Mouse (Mus musculus) MEL (cell line): Measurements from ENCODE around the gene Lsm11. TPM values are rescaled to one million over a fixed set of nuclear protein-coding genes. Genes with fewer than 3 reads are reported as not detected.

Experiments used
- DNase-seq: peaks from one replicate; pipeline ENCODE4 v3.0.0; 2011; ENCODE audit warnings: low read depth, low spot score
- H3K27ac ChIP-seq: 2 replicates; pipeline ENCODE4 v1.5.1; 2012; ENCODE audit warnings: low read depth, mild to moderate bottlenecking, control low read depth, low read length, moderate library complexity; ENCODE audit not compliant: control insufficient read depth
- H3K27me3 ChIP-seq, 2 experiments: fragments of 150-350 bp in 1 of 2; sonication (generic) in 1 of 2; 2 replicates each; pipeline ENCODE4 v1.6.1; 2012; ENCODE audit warnings: low read length in 2 of 2, mild to moderate bottlenecking in 2 of 2, improper control_type of control experiment in 1 of 2, moderate library complexity in 1 of 2; ENCODE audit not compliant: insufficient read depth in 2 of 2, control insufficient read depth in 1 of 2
- H3K36me3 ChIP-seq, 2 experiments: 2 replicates each; pipeline ENCODE4 v1.6.1; 2012 to 2014; ENCODE audit warnings: low read length in 2 of 2, improper control_type of control experiment in 1 of 2, inconsistent platforms in 1 of 2, mild to moderate bottlenecking in 1 of 2; ENCODE audit not compliant: insufficient read depth in 2 of 2, control insufficient read depth in 1 of 2
- H3K4me1 ChIP-seq, 2 experiments: fragments of 150-350 bp in 1 of 2; sonication (generic) in 1 of 2; 2 replicates each; pipeline ENCODE4 v1.6.1; 2012; ENCODE audit warnings: low read length in 2 of 2, improper control_type of control experiment in 1 of 2, mild to moderate bottlenecking in 1 of 2; ENCODE audit not compliant: insufficient read depth in 2 of 2, control insufficient read depth in 1 of 2
- H3K4me3 ChIP-seq, 2 experiments: fragments of 150-350 bp in 1 of 2; sonication (generic) in 1 of 2; 2 replicates each; pipeline ENCODE4 v1.5.1; 2012; ENCODE audit warnings: low read depth in 2 of 2, low read length in 2 of 2, mild to moderate bottlenecking in 2 of 2, moderate library complexity in 2 of 2, control low read depth in 1 of 2, improper control_type of control experiment in 1 of 2; ENCODE audit not compliant: control insufficient read depth in 1 of 2, insufficient read depth in 1 of 2
- H3K79me2 ChIP-seq: 2 replicates; pipeline ENCODE4 v1.6.1; 2012; ENCODE audit warnings: mild to moderate bottlenecking, low read length, moderate library complexity; ENCODE audit not compliant: control insufficient read depth, poor library complexity, insufficient read depth
- H3K9ac ChIP-seq: 2 replicates; pipeline ENCODE4 v1.6.1; 2012; ENCODE audit warnings: low read depth, mild to moderate bottlenecking, control low read depth, low read length, moderate library complexity; ENCODE audit not compliant: control insufficient read depth, poor library complexity, severe bottlenecking
- H3K9me3 ChIP-seq: fragments of 150-350 bp; sonication (generic); replicated peaks from 2 replicates; pipeline ENCODE4 v1.6.1; 2012; ENCODE audit warnings: mild to moderate bottlenecking, low read length, improper control_type of control experiment, moderate library complexity; ENCODE audit not compliant: insufficient read depth
- CHD1 ChIP-seq: IDR thresholded peaks from 2 replicates; pipeline ENCODE4 v1.6.1; 2012; ENCODE audit warnings: low read depth, mild to moderate bottlenecking, inconsistent platforms, low read length, improper control_type of control experiment
- E2F4 ChIP-seq: IDR thresholded peaks from 2 replicates; pipeline ENCODE4 v1.6.1; 2011; ENCODE audit warnings: low read depth, low read length, improper control_type of control experiment, borderline replicate concordance
- ELF1 ChIP-seq: IDR thresholded peaks from 2 replicates; pipeline ENCODE4 v1.6.1; 2014; ENCODE audit warnings: low read depth, mild to moderate bottlenecking, inconsistent platforms, low read length, improper control_type of control experiment, moderate library complexity
- MAFK ChIP-seq: IDR thresholded peaks from 2 replicates; pipeline ENCODE4 v1.6.1; 2011; ENCODE audit warnings: low read depth, mild to moderate bottlenecking, low read length, improper control_type of control experiment, borderline replicate concordance
- MAX ChIP-seq: IDR thresholded peaks from 2 replicates; pipeline ENCODE4 v1.6.1; 2011; ENCODE audit warnings: low read length, improper control_type of control experiment
- MEF2A ChIP-seq: IDR thresholded peaks from 2 replicates; pipeline ENCODE4 v1.6.1; 2014; ENCODE audit warnings: low read depth, mild to moderate bottlenecking, inconsistent platforms, low read length, improper control_type of control experiment; ENCODE audit not compliant: poor library complexity, insufficient replicate concordance, severe bottlenecking; ENCODE audit errors: extremely low read depth
- NELFE ChIP-seq: IDR thresholded peaks from 2 replicates; pipeline ENCODE4 v1.6.1; 2011; ENCODE audit warnings: low read depth, low read length, improper control_type of control experiment
- POLR2A ChIP-seq, 2 experiments: IDR thresholded peaks; 2 replicates each; pipeline ENCODE4 v1.6.1; 2011 to 2012; ENCODE audit warnings: low read length in 2 of 2, mild to moderate bottlenecking in 2 of 2, control low read depth in 1 of 2, improper control_type of control experiment in 1 of 2, low read depth in 1 of 2, moderate library complexity in 1 of 2; ENCODE audit not compliant: control insufficient read depth in 1 of 2, insufficient read depth in 1 of 2, poor library complexity in 1 of 2
- RAD21 ChIP-seq: IDR thresholded peaks from 2 replicates; pipeline ENCODE4 v1.6.1; 2011; ENCODE audit warnings: mild to moderate bottlenecking, low read depth, low read length, improper control_type of control experiment
- TBP ChIP-seq: IDR thresholded peaks from 2 replicates; pipeline ENCODE4 v1.8.0; 2011; ENCODE audit warnings: low read depth, low read length, improper control_type of control experiment
- UBTF ChIP-seq: IDR thresholded peaks from 2 replicates; pipeline ENCODE4 v1.6.1; 2012; ENCODE audit warnings: low read depth, mild to moderate bottlenecking, inconsistent platforms, low read length, improper control_type of control experiment, moderate library complexity, borderline replicate concordance; ENCODE audit not compliant: insufficient read depth
- USF1 ChIP-seq: IDR thresholded peaks from 2 replicates; pipeline ENCODE4 v1.6.1; 2014; ENCODE audit warnings: low read depth, mild to moderate bottlenecking, inconsistent platforms, low read length, improper control_type of control experiment, moderate library complexity
- USF2 ChIP-seq, 2 experiments: IDR thresholded peaks; 2 replicates each; pipeline ENCODE4 v1.6.1; 2011 to 2012; ENCODE audit warnings: improper control_type of control experiment in 2 of 2, low read length in 2 of 2, borderline replicate concordance in 1 of 2, inconsistent platforms in 1 of 2, low read depth in 1 of 2, mild to moderate bottlenecking in 1 of 2; ENCODE audit not compliant: insufficient read depth in 1 of 2
- ZC3H11A ChIP-seq: IDR thresholded peaks from 2 replicates; pipeline ENCODE4 v1.6.1; 2012; ENCODE audit warnings: low read depth, mild to moderate bottlenecking, inconsistent platforms, low read length, improper control_type of control experiment
- ZNF384 ChIP-seq: IDR thresholded peaks from 2 replicates; pipeline ENCODE4 v1.6.1; 2012; ENCODE audit warnings: low read depth, mild to moderate bottlenecking, inconsistent platforms, low read length, improper control_type of control experiment
- polyA plus RNA-seq, 2 experiments: library from polyadenylated mRNA; stranded (reverse) in 1 of 2; unstranded in 1 of 2; fragments of >175 nt in 1 of 2; fragments of >200 nt in 1 of 2; gene quantifications; 2 replicates each; pipeline versions ENCODE4 v1.2.1 to v1.2.4; 2012; ENCODE audit warnings: low replicate concordance in 2 of 2, low read depth in 1 of 2; ENCODE audit not compliant: insufficient read length in 2 of 2, insufficient read depth in 1 of 2, missing spikeins in 1 of 2
- total RNA-seq: library from RNA; depleted of rRNA; stranded (reverse); fragments of 300-350 nt; gene quantifications from 2 replicates; pipeline ENCODE4 v1.2.3, GENCODE M21; 2012

Lsm11 gene
- total and polyA plus RNA-seq, 3 experiments: 20.2 to 22.8 TPM; not detected in 1

DNA sequence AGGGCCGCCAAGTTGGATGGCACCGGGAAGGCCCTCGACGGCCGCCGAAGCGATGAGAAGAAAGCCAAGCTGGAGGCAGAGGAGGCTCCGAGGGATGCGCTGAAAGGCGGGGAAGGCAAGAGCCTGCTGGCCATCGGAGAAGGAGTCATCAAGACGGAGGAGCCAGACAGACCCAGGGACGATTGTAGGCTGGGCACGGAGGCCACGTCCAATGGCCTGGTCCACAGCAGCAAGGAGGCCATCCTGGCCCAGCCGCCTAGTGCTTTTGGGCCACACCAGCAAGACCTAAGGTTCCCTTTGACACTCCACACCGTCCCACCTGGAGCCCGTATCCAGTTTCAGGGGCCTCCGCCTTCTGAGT, 36.1 kb upstream of the Lsm11 start:
- no peak for TF ChIP-seq MAFK
- no peak for TF ChIP-seq CHD1
- TF ChIP-seq USF1: no peak
- TF ChIP-seq MAX: no peak
- TF ChIP-seq MEF2A: no peak
- Histone ChIP-seq H3K27me3 (peaks cover 5 to 7% of the 10 kb centered on the region in 2 experiments; a peak in 3 of 4 replicates), H3K4me3 (no peak overlapping the region), H3K9me3 (no peaks in the 10 kb centered on the region), H3K36me3 (no peaks in the 10 kb centered on the region), H3K9ac (no peak overlapping the region), H3K27ac (no peak overlapping the region), H3K4me1 (no peaks in the 10 kb centered on the region), H3K79me2 (no peaks in the 10 kb centered on the region)
- DNase-seq: no peak

DNA sequence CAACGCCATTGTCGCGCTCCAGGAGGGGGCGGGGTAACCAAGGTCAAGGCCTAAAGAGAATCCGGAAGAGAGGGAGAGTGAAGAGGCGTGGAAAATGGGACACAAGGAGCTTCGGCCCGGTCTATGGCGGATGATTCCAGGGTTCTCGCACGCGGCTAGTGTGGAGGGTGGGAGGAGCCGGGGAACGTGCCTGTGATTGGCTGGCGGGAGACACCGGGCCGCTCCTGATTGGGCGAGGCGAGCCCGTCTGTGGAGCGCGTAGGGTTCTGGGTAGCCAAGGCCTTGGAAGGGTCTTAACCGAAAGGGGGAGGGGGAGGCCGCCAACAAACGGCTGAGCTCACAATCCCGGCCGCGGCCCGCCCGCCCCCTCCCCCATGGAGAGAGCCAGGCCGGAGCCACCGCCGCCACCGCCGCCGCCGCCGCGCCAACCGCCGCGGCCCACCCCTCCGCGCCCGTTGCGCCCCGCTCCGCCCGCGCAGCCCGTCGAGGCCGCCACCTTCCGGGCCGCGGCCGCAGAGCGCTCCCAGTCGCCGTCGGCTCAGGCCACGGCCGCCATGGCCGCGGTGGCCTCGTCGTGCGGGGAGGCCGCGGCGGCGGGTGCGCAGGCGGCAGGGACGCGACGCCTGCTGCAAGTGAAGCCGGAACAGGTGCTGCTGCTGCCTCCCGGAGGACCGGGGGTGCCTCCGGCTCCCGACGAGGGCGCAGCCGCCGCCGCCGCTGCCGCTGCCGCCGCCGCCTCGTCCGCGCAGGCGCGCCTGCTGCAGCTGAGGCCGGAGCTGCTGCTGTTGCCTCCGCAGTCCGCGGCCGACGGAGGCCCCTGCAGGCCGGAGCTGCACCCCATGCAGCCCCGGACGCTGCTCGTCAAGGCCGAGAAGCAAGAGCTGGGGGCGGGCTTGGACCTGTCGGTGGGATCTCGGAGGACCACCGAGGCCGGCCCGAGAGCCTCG, 35.5 kb upstream of the Lsm11 start, which contains the start of gene Sox30:
Gene Sox30 (plus strand): TSS at position 365 of the 947 bp plus-strand sequence.
- Histone ChIP-seq H3K27ac (no peak within 1 kb of the TSS), H3K36me3 (no peaks in the 10 kb centered on the region), H3K4me1 (no peaks in the 10 kb centered on the region), H3K9ac (no peak within 1 kb of the TSS), H3K4me3 (no peak within 1 kb of the TSS), H3K9me3 (no peaks in the 10 kb centered on the region), H3K79me2 (no peaks in the 10 kb centered on the region), H3K27me3 (peaks cover 6 to 9% of the 10 kb centered on the region in 2 experiments)
- no peak for DNase-seq
- TF ChIP-seq UBTF (no peak), RAD21 (no peak), ZNF384 (no peak), MEF2A (no peak), E2F4 (no peak), ZC3H11A (no peak), ELF1 (no peak), NELFE (no peak), TBP (no peak), POLR2A (IDR thresholded peaks at IDR 0.05; ENCODE audit: control insufficient read depth in 1 of 2, insufficient read depth in 1 of 2, low read depth in 1 of 2, low read length in 2 of 2, poor library complexity in 1 of 2) (no peak), USF2 (IDR thresholded peaks at IDR 0.05; ENCODE audit: borderline replicate concordance in 1 of 2, insufficient read depth in 1 of 2, low read depth in 1 of 2, low read length in 2 of 2) (no peak)
